Mouse (Mus musculus): ENCODE measurements around the gene Edn3. TPM values are rescaled to one million over a fixed set of nuclear protein-coding genes. Genes with fewer than 3 reads are reported as not detected.

The Edn3 gene
- total RNA-seq (2014; rRNA removed), result 5.4 and 6.0 TPM in 2 replicates
- polyA plus RNA-seq (2015; fragmentation: Nextera tagmentation; extraction: Ambion mirVana), result 6.1 and 8.3 TPM in 2 replicates

DNA sequence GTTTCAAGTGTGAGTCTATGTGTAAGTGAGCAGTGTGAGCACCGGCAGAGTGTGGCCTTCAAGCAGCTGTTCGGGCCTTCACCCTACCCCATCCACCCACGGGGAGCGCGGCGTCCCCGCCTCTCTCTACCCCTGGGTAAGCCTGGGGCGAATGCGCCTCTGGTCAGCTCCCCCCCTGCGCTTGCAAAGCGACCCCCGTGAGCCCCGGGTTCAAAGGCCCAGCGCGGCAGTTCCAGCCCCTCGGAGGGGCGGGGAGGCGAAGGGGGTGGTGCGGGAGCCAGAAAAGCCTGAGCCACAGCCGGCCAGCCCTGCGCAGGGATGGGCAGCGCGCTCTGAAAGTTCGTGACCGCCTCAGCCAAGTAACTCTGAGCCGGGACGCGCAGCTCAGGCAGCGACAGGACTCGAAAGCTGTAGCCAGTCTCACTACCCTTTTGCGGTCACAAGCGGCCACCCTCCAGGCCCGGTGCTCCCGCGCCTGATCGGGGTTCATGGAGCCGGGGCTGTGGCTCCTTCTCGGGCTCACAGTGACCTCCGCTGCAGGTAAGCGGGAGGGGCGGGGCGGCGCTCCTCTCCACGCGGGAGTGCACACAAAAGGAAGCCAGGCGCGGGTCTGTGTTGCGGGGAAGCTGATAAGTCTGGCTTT, at the start of gene Edn3:
Gene Edn3 (plus strand): TSS at position 141 of the 643 bp plus-strand sequence.
- no peak for ATAC-seq (ENCODE audit: low FRiP score)

DNA sequence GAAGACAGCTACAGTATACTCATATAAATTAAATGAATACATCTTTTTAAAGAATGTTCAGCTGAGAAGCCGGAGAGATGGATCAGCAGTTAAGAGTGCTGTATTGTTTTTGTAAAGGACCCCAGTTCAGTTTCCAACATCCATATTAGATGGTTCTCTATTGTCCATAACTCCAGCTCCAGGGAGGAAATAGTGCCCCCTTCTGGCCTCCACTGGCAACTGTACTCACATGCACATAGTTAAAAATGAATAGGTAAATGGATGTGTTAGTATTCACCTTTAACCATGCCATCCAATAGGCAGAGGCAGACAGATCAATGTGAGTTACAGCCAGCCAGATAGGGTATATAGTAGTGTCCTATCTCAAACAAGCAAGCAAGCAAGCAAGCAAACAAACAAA, 48.4 kb upstream of the Edn3 start:
- Histone ChIP-seq H3K4me1 (ENCODE audit: insufficient read depth, low read length) (no peaks in the 10 kb centered on the region), H3K4me3 (ENCODE audit: low read depth, low read length) (no peak overlapping the region), H3K9ac (replicated peaks; ENCODE audit: low read length, poor library complexity, severe bottlenecking) (no peak overlapping the region), H3K36me3 (ENCODE audit: insufficient read depth, low read length) (no peaks in the 10 kb centered on the region), H3K27ac (ENCODE audit: low read depth, low read length) (no peak overlapping the region), H3K27me3 (ENCODE audit: insufficient read depth, low read length) (no peaks in the 10 kb centered on the region), H3K9me3 (ENCODE audit: low read length) (no peaks in the 10 kb centered on the region), H3K4me2 (ENCODE audit: low read depth, low read length, poor library complexity, severe bottlenecking) (no peak overlapping the region)
- no peak for DNase-seq (ENCODE audit: low spot score)
- ATAC-seq (ENCODE audit: low FRiP score), result no peak
- no peak for TF ChIP-seq CTCF (IDR thresholded peaks at IDR 0.05)
- 97% methylated on average over 1 of the region's 1 CpGs for WGBS

More for the DNA sequence above, at the start of gene Edn3:
- 0 out of 2 replicates have a peak within 1 kb of the TSS, but pooled peaks have one; percentile 33 for H3K9ac ChIP-seq (replicated peaks; ENCODE audit: low read length, poor library complexity, severe bottlenecking)
- H3K36me3 ChIP-seq (ENCODE audit: insufficient read depth, low read length), result no peaks in the 10 kb centered on the region
- TF ChIP-seq CTCF (IDR thresholded peaks at IDR 0.05), result no peak
- H3K4me2 ChIP-seq (ENCODE audit: low read depth, low read length, poor library complexity, severe bottlenecking), result peak within 1 kb of the TSS; percentile 75
- H3K27ac ChIP-seq (ENCODE audit: low read depth, low read length), result no peak within 1 kb of the TSS
- no peaks in the 10 kb centered on the region for H3K4me1 ChIP-seq (ENCODE audit: insufficient read depth, low read length)
- no peak for DNase-seq (ENCODE audit: low spot score)
- peak within 1 kb of the TSS; percentile 36 for H3K4me3 ChIP-seq (ENCODE audit: low read depth, low read length)
- under 1% methylated on average over 48 of the region's 48 CpGs for WGBS
- H3K27me3 ChIP-seq (ENCODE audit: insufficient read depth, low read length), result peaks cover 21% of the 10 kb centered on the region
- no peaks in the 10 kb centered on the region for H3K9me3 ChIP-seq (ENCODE audit: low read length)

DNA sequence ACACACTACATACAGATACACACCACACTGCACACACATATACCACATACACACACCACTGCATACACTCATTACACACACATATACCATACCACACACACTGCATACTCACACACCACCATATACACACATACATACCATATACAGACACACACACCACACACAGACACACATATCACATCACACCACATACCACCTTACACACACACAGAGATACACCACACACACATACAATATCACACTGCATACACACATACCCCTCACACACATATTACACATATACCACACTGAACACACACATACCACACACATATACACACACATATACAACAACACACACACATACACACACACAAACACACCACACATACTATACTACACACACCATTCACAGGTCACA, 44.5 kb upstream of the Edn3 start:
- no peak for TF ChIP-seq CTCF (IDR thresholded peaks at IDR 0.05)
- no peaks in the 10 kb centered on the region for H3K4me1 ChIP-seq (ENCODE audit: insufficient read depth, low read length)
- H3K36me3 ChIP-seq (ENCODE audit: insufficient read depth, low read length), result no peaks in the 10 kb centered on the region
- no peak for ATAC-seq (ENCODE audit: low FRiP score)
- no peaks in the 10 kb centered on the region for H3K27me3 ChIP-seq (ENCODE audit: insufficient read depth, low read length)
- no peak for DNase-seq (ENCODE audit: low spot score)
- no peak overlapping the region for H3K4me3 ChIP-seq (ENCODE audit: low read depth, low read length)
- no peaks in the 10 kb centered on the region for H3K9me3 ChIP-seq (ENCODE audit: low read length)
- no peak overlapping the region for H3K27ac ChIP-seq (ENCODE audit: low read depth, low read length)
- H3K4me2 ChIP-seq (ENCODE audit: low read depth, low read length, poor library complexity, severe bottlenecking), result no peak overlapping the region
- H3K9ac ChIP-seq (replicated peaks; ENCODE audit: low read length, poor library complexity, severe bottlenecking), result no peak overlapping the region

DNA sequence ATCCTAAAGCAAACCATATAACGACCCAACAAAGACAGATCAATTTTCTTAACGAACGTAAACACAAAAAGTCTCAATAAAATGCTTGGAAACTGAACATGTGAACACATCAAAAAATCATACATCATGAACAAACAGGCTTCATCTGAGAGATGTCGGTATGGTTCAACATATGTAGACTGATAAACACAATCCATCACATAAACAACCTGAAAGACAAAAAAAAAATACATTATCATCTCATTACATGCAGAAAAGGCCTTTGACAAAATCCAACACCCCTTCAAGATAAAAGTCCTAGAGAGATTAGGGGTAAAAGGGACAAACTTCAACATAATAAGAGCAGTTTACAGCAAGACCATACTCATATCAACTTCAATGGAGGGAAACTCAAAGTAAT, 42.6 kb upstream of the Edn3 start:
- Histone ChIP-seq H3K36me3 (ENCODE audit: insufficient read depth, low read length) (no peaks in the 10 kb centered on the region), H3K4me3 (ENCODE audit: low read depth, low read length) (no peak overlapping the region), H3K9ac (replicated peaks; ENCODE audit: low read length, poor library complexity, severe bottlenecking) (no peak overlapping the region), H3K27me3 (ENCODE audit: insufficient read depth, low read length) (no peaks in the 10 kb centered on the region), H3K27ac (ENCODE audit: low read depth, low read length) (no peak overlapping the region), H3K4me2 (ENCODE audit: low read depth, low read length, poor library complexity, severe bottlenecking) (no peak overlapping the region), H3K9me3 (ENCODE audit: low read length) (no peaks in the 10 kb centered on the region), H3K4me1 (ENCODE audit: insufficient read depth, low read length) (no peaks in the 10 kb centered on the region)
- WGBS, result 90% methylated on average over 4 of the region's 4 CpGs
- DNase-seq (ENCODE audit: low spot score) (no peak), ATAC-seq (ENCODE audit: low FRiP score) (no peak)
- no peak for TF ChIP-seq CTCF (IDR thresholded peaks at IDR 0.05)

DNA sequence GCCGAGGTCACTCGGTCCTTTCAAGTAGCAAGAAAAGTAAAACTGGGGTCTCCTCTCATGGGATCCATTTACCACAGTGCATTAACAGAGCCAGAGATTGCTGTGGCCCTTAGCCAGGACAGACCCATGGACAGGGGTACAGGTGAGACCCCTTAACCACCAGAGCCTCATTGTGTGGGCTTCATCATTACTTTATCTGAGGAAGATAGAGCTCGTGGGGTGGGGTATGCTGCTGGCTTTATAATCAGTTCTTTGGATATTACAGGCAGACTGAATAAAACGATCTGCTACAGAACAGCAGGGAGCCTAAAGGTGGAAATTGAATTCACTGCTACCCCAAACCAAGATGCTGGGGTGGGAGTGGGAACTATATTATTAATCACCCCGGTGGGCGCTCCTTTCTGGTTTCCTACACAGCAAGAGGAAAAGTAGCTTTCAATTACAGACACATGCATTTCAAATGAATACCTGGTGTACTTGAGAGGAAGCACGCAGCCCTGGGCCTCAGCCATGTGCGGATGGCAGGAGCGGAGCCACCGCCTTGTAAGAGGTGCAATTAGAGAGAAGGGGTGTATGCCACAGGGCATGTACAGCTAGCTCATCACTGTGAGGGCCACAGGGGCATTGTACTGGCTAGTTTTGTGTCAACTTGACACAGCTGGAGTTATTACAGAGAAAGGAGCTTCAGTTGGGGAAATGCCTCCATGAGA, 33.1 kb upstream of the Edn3 start:
- no peak overlapping the region for H3K27ac ChIP-seq (ENCODE audit: low read depth, low read length)
- WGBS, result 63% methylated on average over 10 of the region's 10 CpGs
- H3K27me3 ChIP-seq (ENCODE audit: insufficient read depth, low read length), result no peaks in the 10 kb centered on the region
- H3K4me2 ChIP-seq (ENCODE audit: low read depth, low read length, poor library complexity, severe bottlenecking), result no peak overlapping the region
- ATAC-seq (ENCODE audit: low FRiP score) (no peak), DNase-seq (ENCODE audit: low spot score) (no peak)
- H3K4me1 ChIP-seq (ENCODE audit: insufficient read depth, low read length), result no peaks in the 10 kb centered on the region
- TF ChIP-seq CTCF (IDR thresholded peaks at IDR 0.05), result no peak
- H3K36me3 ChIP-seq (ENCODE audit: insufficient read depth, low read length), result no peaks in the 10 kb centered on the region
- H3K9me3 ChIP-seq (ENCODE audit: low read length), result no peaks in the 10 kb centered on the region
- H3K9ac ChIP-seq (replicated peaks; ENCODE audit: low read length, poor library complexity, severe bottlenecking), result no peak overlapping the region
- H3K4me3 ChIP-seq (ENCODE audit: low read depth, low read length), result no peak overlapping the region

DNA sequence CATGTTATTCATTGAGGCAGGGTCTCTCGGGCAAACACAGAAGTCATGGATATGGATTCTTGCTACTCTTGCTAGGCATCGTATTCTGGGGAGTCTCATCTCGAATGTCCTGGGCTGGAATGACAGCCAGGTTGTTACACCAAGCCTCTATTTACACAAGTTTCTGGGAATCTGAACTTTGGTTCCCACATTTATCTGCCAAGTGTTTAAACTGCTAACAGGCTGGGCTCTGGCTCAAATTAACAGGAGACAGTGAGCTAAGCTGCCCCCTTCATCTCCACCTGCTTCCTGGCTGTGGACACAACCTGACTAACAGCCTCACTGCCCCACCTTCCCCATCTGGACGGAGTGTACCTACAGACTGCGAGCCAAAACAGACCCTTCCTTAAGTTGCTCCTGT, 28.5 kb upstream of the Edn3 start:
- 92% methylated on average over 5 of the region's 5 CpGs for WGBS
- H3K9ac ChIP-seq (replicated peaks; ENCODE audit: low read length, poor library complexity, severe bottlenecking), result no peak overlapping the region
- TF ChIP-seq CTCF (IDR thresholded peaks at IDR 0.05), result no peak
- no peaks in the 10 kb centered on the region for H3K9me3 ChIP-seq (ENCODE audit: low read length)
- H3K4me3 ChIP-seq (ENCODE audit: low read depth, low read length), result no peak overlapping the region
- no peaks in the 10 kb centered on the region for H3K36me3 ChIP-seq (ENCODE audit: insufficient read depth, low read length)
- ATAC-seq (ENCODE audit: low FRiP score) (no peak), DNase-seq (ENCODE audit: low spot score) (no peak)
- H3K4me1 ChIP-seq (ENCODE audit: insufficient read depth, low read length), result no peaks in the 10 kb centered on the region
- H3K27ac ChIP-seq (ENCODE audit: low read depth, low read length), result no peak overlapping the region
- H3K4me2 ChIP-seq (ENCODE audit: low read depth, low read length, poor library complexity, severe bottlenecking), result no peak overlapping the region
- no peaks in the 10 kb centered on the region for H3K27me3 ChIP-seq (ENCODE audit: insufficient read depth, low read length)

All from midbrain, postnatal 0 days (tissue).